Mouse (Mus musculus) heart, adult 9 months (tissue): ENCODE results near the gene Tnfsf18.

Experiments
- DNase-seq, 2 experiments: peaks; one replicate each; pipeline ENCODE4 v3.0.0; 2022; ENCODE audit warnings: low spot score in 2 of 2

Gene Tnfsf18

GRCm38 (mm10) chr1:161494343-161494742 lies at the start of gene Tnfsf18:
Gene Tnfsf18, plus strand, starts transcription at chr1:161494655.
- DNase-seq, result peak; percentile 86 to 92

- no peak for DNase-seq
These were observed 49.6 kb upstream of the Tnfsf18 start for GRCm38 (mm10) chr1:161444858-161445257.

DNA sequence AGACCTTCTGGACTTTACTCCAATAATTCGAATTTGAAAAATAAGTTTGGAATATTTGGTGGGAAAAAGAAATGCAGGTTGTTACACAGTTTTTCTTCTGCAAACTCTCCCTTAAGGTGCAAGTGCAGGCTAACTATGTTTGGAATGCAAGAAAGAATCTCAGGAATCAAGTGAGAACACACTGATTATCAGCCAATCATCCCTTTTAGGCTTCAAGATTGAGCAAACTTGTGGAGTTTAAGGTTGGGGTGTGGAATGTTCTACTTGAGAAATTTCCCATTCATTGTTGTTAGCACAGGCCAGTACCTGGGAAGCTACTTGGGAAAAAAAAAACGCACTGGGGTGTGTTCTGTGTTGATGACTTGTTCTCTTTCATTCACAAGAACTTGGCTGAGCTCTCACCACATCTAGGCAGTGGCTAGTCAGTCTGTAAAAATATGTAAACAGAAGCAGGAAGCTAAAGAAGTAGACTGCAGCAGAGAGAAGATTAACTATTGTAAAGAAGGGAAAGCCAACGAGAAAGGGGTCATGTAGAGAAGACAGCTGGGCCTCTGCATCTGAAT lies 42.7 kb upstream of the Tnfsf18 start:
- no peak for DNase-seq

DNA sequence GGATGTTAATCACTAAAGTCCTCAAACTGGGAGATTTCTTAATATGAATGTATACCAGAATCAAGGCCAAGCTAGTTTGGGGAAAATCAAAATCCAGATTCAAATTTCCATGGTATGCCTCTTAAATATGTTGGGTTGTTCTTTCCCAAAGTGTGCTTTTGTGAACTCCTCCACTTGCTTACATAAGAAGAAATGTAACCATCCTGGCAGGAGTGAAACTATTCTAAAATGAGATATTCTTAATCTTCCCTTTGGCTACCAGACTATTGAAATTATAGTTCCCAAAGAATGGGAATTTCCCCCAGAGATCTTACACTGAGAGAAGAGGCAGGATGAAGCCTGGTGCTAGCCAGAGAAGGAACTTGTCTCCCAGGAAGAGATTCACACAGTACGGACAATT lies 42.2 kb upstream of the Tnfsf18 start:
- no peak for DNase-seq

GRCm38 (mm10) chr1:161463388-161464085 lies 30.9 kb upstream of the Tnfsf18 start:
- DNase-seq, result peak; percentile 78 to 84

- no peak for DNase-seq
These were observed 17.2 kb upstream of the Tnfsf18 start for GRCm38 (mm10) chr1:161477221-161477620.

GRCm38 (mm10) chr1:161479854-161480253 lies 14.6 kb upstream of the Tnfsf18 start:
- no peak for DNase-seq

DNA sequence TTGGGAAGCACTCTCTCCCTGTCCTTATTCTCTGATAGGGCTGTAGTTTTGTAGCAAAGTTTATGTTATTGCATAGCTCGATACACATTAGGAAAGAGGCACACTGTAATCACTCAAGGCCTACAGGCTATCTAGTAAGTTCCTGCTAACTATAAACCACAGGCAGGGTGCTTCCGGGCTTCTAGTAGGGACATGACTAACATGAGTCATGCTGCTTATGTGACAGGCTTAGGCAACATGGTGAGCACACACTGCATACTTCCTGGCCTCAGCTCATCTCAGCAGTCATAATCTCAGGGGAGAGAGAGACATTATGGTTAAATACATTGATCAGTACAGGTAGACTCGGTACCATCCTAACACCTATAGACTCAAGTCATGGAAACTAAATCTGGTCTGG lies 12.2 kb upstream of the Tnfsf18 start:
- no peak for DNase-seq

- no peak for DNase-seq
These were observed 7.4 kb upstream of the Tnfsf18 start for GRCm38 (mm10) chr1:161487069-161487468.

DNA sequence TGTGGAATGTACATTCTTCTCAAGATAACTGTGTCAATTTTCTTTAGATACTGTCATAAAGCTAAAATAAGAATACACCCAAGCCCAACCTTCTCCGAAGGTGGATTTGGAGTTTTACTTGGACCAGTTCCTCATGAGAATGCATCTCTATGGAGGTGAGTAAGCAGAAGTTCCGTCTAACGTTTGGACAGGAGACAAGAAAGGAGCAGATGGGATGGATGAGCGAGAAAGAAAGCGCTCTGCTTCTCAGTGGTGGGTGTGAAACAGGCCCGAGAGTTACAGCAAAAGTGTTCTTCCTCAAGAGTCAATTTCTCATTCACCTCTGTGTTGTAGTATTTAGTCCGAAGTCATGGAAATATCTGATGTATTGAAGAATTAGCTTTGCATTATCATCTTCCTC lies 2.7 kb upstream of the Tnfsf18 start:
- no peak for DNase-seq

- DNase-seq, result no peak
These were observed 2.6 kb downstream of the Tnfsf18 start for GRCm38 (mm10) chr1:161496866-161497645.

DNA sequence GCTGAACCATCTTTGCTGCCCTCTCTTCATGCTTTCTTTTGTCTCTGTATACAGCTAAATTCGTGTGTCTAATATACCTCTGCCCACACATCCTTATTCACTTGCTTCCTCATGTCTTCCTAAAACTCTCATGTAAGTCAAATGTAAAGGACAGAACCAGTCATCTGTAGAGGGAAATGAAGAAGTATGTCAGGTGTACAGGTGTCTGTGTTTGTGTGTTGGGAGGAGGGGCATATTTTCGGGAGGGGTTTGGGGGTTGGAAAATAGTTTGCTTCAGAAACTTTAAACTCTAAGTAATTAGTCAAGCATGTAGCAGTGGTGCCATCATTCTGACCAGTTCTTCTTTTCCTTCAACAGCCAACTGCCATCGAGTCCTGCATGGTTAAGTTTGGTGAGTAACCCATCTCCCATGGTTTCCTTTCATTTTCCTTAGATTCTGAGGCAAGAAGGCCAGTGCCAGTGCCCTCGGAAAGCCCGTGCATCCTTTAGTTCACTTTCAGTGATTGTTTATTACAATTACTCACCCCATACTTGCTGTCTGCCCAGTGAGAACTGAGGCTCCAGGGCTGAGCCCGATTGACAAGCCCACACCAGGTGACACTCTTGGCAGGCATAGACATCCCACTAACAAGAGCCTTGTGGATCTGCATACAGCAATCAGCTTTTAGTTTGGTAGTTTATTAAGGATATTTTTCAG lies 5.8 kb downstream of the Tnfsf18 start:
- no peak for DNase-seq

DNA sequence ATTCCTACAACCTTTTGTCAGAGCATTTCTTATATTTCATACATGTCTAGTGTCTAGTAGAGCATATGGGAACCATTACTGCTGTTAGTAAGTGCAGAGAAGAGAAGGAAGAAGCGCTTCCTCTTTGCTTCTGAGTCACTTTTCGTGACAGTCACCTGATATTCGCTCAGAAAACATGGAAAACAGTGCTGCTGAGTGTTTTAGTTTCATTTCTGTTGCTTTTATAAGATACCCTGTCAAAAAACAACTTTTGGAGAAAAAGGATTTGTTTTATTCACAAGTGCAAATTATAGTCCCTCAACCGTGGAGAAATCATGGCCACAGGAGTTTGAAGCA lies 6.3 kb downstream of the Tnfsf18 start:
- DNase-seq, result no peak

DNA sequence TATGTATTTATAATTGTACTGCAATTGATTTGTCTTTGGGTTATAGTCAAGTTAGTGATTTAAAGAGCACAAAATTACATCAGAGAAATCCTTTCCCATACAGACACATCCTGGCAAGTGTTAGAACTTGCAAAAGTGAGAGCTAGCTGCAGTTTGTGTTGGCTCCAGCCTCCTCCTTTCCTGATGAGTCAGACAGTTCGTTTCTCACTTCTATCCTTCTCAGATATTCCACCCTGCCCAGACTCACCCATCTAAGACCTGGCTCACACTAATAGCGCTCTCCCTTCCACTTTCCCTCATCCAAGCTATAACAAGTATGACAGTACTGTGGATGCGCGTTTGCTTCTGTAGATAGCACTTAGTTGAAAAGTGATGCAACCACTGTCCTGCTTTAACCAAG lies 11.9 kb downstream of the Tnfsf18 start:
- no peak for DNase-seq

GRCm38 (mm10) chr1:161507623-161508047 lies 13.2 kb downstream of the Tnfsf18 start:
- DNase-seq, result peak; percentile 79 to 83

- DNase-seq, result no peak
These were observed 22.9 kb downstream of the Tnfsf18 start for GRCm38 (mm10) chr1:161517355-161517754.

- DNase-seq, result no peak
These were observed 25.8 kb downstream of the Tnfsf18 start for GRCm38 (mm10) chr1:161520223-161520622.

DNA sequence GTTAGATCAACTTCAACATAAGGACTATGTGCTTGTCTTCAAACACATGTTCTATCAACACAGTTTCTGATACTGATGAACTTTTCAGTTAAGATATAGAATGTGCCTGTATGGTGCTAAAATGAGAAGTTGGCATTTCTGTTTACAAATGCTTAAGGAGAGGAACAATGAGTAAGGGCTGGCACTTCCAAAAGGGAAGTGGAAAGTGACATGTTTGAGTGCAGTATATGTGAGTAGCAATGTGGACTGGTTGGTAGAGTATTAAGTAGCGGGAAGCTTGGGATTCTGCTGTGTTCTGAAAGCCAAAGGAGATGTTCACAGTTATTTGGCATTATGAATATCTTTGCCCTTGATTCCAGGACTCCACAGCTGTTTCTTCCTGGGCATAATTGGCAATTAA lies 33.7 kb downstream of the Tnfsf18 start:
- DNase-seq, result no peak

- DNase-seq, result no peak
These were observed 56.2 kb downstream of the Tnfsf18 start for GRCm38 (mm10) chr1:161550596-161551095.

GRCm38 (mm10) chr1:161552098-161552497 lies 57.6 kb downstream of the Tnfsf18 start:
- DNase-seq, result no peak
